Mouse (Mus musculus) kidney, adult 2 months (tissue): ENCODE measurements around the gene Ctdsp1.

Source experiments
- CTCF ChIP-seq: fragments of 200-500 bp; conservative IDR thresholded peaks from 2 replicates; pipeline ENCODE4 v1.5.1; 2011; ENCODE audit warnings: low read depth, mild to moderate bottlenecking, control low read depth, low read length, moderate library complexity, mixed read lengths; ENCODE audit not compliant: insufficient read depth, insufficient read length
- POLR2A ChIP-seq: fragments of 200-500 bp; IDR thresholded peaks from one replicate; pipeline ENCODE4 v1.6.1; 2011; ENCODE audit warnings: low read depth, low read length, control low read depth

GRCm38 (mm10) chr1:74351185-74351769, 40.0 kb upstream of the Ctdsp1 start:
- TF ChIP-seq POLR2A = no peak
- no peak for TF ChIP-seq CTCF
